Mouse (Mus musculus): ENCODE measurements around the gene Ptgfrn.

GRCm38 (mm10) chr3:101143465-101143864 is 33.4 kb upstream of the Ptgfrn start:
- TF ChIP-seq POLR2AphosphoS2 (IDR thresholded peaks at IDR 0.05; ENCODE audit: insufficient read length, low read depth) (no peak), POLR2A (IDR thresholded peaks at IDR 0.05; ENCODE audit: insufficient read length, low read depth) (no peak), E2F4 (IDR thresholded peaks at IDR 0.05; ENCODE audit: insufficient read depth) (no peak), TCF12 (IDR thresholded peaks at IDR 0.05; ENCODE audit: insufficient read depth, poor library complexity, severe bottlenecking) (no peak)

Measured in myocyte (in vitro differentiated cells).